Mouse (Mus musculus): ENCODE results near the gene Tead1. TPM values are rescaled to one million over a fixed set of nuclear protein-coding genes. Genes with fewer than 3 reads are reported as not detected.

Gene Tead1
- total and polyA plus RNA-seq, 3 experiments: 0.38 TPM; not detected in 2

DNA sequence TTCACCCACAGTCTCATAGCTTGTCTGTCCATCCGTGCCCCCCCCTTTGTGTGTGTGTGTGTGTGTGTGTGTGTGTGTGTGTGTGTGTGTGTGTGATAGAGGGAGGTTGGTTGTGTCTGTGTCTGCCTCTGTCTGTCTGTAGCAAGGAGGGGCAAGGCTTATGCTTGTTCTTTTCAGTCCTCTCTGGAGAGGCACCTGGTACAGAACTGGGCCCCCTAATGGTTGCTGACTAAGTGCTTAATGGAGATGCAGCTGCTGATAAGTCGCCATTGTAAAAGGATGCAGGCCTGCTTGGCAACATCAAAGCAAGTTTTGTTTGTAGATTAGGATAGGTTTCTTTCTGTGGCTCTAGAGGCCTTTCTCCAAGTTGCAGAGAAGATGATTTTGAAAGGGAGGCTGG, 115.4 kb downstream of the Tead1 start:
- DNase-seq (ENCODE audit: low spot score) (no peak), ATAC-seq (ENCODE audit: extremely low read depth, insufficient number of reproducible peaks, low FRiP score, poor library complexity, severe bottlenecking) (no peak)

DNA sequence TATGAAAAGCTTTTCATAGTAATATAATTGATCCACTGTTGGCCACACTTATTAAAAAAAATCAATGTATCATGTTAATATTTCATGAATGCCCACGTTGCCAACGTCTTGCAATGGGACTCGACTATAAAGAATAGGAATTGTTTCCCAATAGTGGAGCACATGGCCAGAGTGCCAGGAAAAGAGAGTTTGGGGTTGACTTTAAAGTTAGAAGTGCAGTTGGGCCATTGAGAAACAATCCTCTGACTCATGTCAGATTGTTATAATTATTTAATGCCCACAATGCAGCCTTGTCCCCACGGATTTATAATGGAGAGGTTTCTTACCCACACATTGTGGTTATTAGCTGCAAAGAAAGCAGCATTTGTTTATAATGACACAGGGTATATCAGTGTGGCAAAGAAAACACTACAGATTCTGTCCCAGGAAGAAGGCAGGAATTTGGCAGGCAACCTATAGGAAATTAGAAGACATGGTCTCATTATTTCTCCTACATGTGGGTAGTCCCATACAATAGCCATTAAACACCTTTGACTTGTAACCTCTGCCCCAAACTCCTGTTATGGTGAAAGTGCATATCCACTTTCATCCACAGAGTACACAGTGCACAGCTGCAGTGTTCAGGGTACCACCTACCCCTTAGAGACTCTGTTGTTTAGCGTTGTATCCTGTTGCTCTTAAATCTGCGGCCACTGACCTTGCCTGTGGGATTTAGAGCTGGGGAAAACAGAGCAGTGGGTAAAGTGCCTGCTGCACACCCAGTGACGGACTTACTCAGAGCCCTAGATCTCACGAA, 118.6 kb downstream of the Tead1 start:
- TF ChIP-seq TAL1 (conservative IDR thresholded peaks at IDR 0.05; ENCODE audit: low read depth, low read length) (no peak), POLR2AphosphoS5 (IDR thresholded peaks at IDR 0.05; ENCODE audit: insufficient replicate concordance, low read depth, low read length) (no peak), GATA1 (IDR thresholded peaks at IDR 0.05; ENCODE audit: borderline replicate concordance, low read length) (no peak), GATA2 (IDR thresholded peaks at IDR 0.05; ENCODE audit: borderline replicate concordance, low read depth, low read length) (no peak), CTCF (IDR thresholded peaks at IDR 0.05; ENCODE audit: low read depth, low read length) (no peak)

More for the DNA sequence above, 115.4 kb downstream of the Tead1 start:
- Histone ChIP-seq H3K4me1 (ENCODE audit: insufficient read depth, low read depth, low read length) (no peaks in the 10 kb centered on the region), H3K4me3 (ENCODE audit: low read depth, low read length) (no peak overlapping the region), H3K9me3 (replicated peaks) (peaks cover 18% of the 10 kb centered on the region), H3K36me3 (replicated peaks) (no peaks in the 10 kb centered on the region), H3K27me3 (ENCODE audit: insufficient read depth, low read length) (no peaks in the 10 kb centered on the region)
- no peak for TF ChIP-seq GATA1 (IDR thresholded peaks at IDR 0.05; ENCODE audit: borderline replicate concordance, low read length)
- no peak for TF ChIP-seq POLR2AphosphoS5 (IDR thresholded peaks at IDR 0.05; ENCODE audit: insufficient replicate concordance, low read depth, low read length)
- no peak for TF ChIP-seq GATA2 (IDR thresholded peaks at IDR 0.05; ENCODE audit: borderline replicate concordance, low read depth, low read length)
- no peak for TF ChIP-seq CTCF (IDR thresholded peaks at IDR 0.05; ENCODE audit: low read depth, low read length)
- no peak for TF ChIP-seq TAL1 (conservative IDR thresholded peaks at IDR 0.05; ENCODE audit: low read depth, low read length)

GRCm38 (mm10) chr7:112801706-112802105, 122.6 kb downstream of the Tead1 start:
- DNase-seq (ENCODE audit: low spot score) (no peak), ATAC-seq (ENCODE audit: extremely low read depth, insufficient number of reproducible peaks, low FRiP score, poor library complexity, severe bottlenecking) (no peak; the same call in 1 of the 2 replicates)
- H3K4me1 ChIP-seq (ENCODE audit: insufficient read depth, low read depth, low read length): no peaks in the 10 kb centered on the region
- no peaks in the 10 kb centered on the region for H3K27me3 ChIP-seq (ENCODE audit: insufficient read depth, low read length)
- H3K36me3 ChIP-seq (replicated peaks): no peaks in the 10 kb centered on the region
- no peak for TF ChIP-seq TAL1 (conservative IDR thresholded peaks at IDR 0.05; ENCODE audit: low read depth, low read length)
- H3K4me3 ChIP-seq (ENCODE audit: low read depth, low read length): no peak overlapping the region
- H3K9me3 ChIP-seq (replicated peaks): peaks cover 13% of the 10 kb centered on the region

More for the DNA sequence above, 118.6 kb downstream of the Tead1 start:
- no peaks in the 10 kb centered on the region for H3K27me3 ChIP-seq (ENCODE audit: insufficient read depth, low read length)
- peaks cover 21% of the 10 kb centered on the region for H3K9me3 ChIP-seq (replicated peaks)
- H3K36me3 ChIP-seq (replicated peaks): no peaks in the 10 kb centered on the region
- H3K4me1 ChIP-seq (ENCODE audit: insufficient read depth, low read depth, low read length): no peaks in the 10 kb centered on the region
- no peak overlapping the region for H3K4me3 ChIP-seq (ENCODE audit: low read depth, low read length)
- no peak for DNase-seq (ENCODE audit: low spot score)
- ATAC-seq (ENCODE audit: extremely low read depth, insufficient number of reproducible peaks, low FRiP score, poor library complexity, severe bottlenecking): no peak

DNA sequence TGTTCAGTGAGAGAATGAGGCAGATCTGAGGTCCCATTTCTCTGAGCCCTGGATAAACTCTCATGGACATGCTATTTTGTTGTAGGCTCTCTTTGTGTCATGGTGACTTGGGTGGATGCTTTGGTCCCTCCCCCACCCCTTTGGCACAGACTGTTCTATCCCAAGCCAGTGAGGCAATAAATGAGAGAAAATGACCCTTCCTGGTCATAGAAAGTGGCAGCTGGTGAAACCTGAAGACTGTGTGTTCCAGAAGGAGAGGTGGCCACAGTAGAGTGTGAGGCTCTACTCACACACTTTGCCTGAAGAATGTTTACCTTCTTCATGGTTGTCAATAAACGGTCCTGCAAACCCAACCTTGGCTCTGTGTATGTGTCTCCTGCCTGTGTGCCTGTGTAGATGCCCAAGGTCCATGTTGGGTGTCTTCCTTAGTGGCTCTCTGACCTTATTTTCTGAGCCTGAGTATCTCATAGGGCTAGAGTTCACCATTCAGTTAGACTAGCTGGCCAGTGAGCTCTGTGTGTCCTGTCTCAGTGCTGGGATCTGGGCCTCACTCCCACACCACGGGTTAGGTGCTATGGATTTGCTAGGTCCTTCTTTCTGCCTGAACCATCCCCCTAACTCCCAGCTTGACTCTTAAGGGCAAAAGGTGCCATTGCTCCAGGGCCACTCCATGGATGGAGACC, 127.7 kb downstream of the Tead1 start:
- Histone ChIP-seq H3K36me3 (replicated peaks) (no peaks in the 10 kb centered on the region), H3K4me1 (ENCODE audit: insufficient read depth, low read depth, low read length) (no peaks in the 10 kb centered on the region), H3K9me3 (replicated peaks) (peaks cover 10% of the 10 kb centered on the region), H3K4me3 (ENCODE audit: low read depth, low read length) (no peak overlapping the region), H3K27me3 (ENCODE audit: insufficient read depth, low read length) (peaks cover 10% of the 10 kb centered on the region; the same call in 1 of the 2 replicates)
- TF ChIP-seq GATA2 (IDR thresholded peaks at IDR 0.05; ENCODE audit: borderline replicate concordance, low read depth, low read length): no peak
- no peak for TF ChIP-seq POLR2AphosphoS5 (IDR thresholded peaks at IDR 0.05; ENCODE audit: insufficient replicate concordance, low read depth, low read length)
- TF ChIP-seq CTCF (IDR thresholded peaks at IDR 0.05; ENCODE audit: low read depth, low read length): no peak
- no peak for TF ChIP-seq TAL1 (conservative IDR thresholded peaks at IDR 0.05; ENCODE audit: low read depth, low read length)
- no peak for TF ChIP-seq GATA1 (IDR thresholded peaks at IDR 0.05; ENCODE audit: borderline replicate concordance, low read length)
- ATAC-seq (ENCODE audit: extremely low read depth, insufficient number of reproducible peaks, low FRiP score, poor library complexity, severe bottlenecking): no peak
- no peak for DNase-seq (ENCODE audit: low spot score)

GRCm38 (mm10) chr7:112807401-112807751, 128.3 kb downstream of the Tead1 start:
- Histone ChIP-seq H3K27me3 (ENCODE audit: insufficient read depth, low read length) (peaks cover 10% of the 10 kb centered on the region; the same call in 1 of the 2 replicates), H3K9me3 (replicated peaks) (peaks cover 10% of the 10 kb centered on the region), H3K4me3 (ENCODE audit: low read depth, low read length) (no peak overlapping the region), H3K36me3 (replicated peaks) (no peaks in the 10 kb centered on the region), H3K4me1 (ENCODE audit: insufficient read depth, low read depth, low read length) (no peaks in the 10 kb centered on the region)
- TF ChIP-seq TAL1 (conservative IDR thresholded peaks at IDR 0.05; ENCODE audit: low read depth, low read length) (no peak), POLR2AphosphoS5 (IDR thresholded peaks at IDR 0.05; ENCODE audit: insufficient replicate concordance, low read depth, low read length) (no peak), GATA1 (IDR thresholded peaks at IDR 0.05; ENCODE audit: borderline replicate concordance, low read length) (no peak), CTCF (IDR thresholded peaks at IDR 0.05; ENCODE audit: low read depth, low read length) (no peak), GATA2 (IDR thresholded peaks at IDR 0.05; ENCODE audit: borderline replicate concordance, low read depth, low read length) (no peak)
- ATAC-seq (ENCODE audit: extremely low read depth, insufficient number of reproducible peaks, low FRiP score, poor library complexity, severe bottlenecking) (no peak), DNase-seq (ENCODE audit: low spot score) (no peak)

DNA sequence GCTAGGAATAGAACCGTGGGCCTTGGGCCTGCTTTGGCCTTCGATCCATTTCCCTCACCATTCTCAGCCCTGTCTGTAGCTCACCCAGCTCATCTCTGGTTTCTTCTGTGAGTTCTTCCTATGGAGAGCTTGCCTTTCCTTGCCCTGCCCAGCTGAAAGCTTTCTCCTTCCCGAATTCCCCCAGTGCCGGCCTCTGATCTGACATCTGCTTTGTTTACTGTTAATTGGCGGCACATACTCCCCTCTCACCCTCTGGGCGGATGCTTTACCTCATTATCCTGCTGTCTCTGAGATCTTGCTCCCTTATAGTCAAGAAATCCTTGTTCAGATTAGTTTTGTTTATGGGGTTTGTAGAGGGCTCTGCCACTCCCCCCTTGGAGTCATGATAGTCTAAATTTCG, 131.6 kb downstream of the Tead1 start:
- DNase-seq (ENCODE audit: low spot score) (no peak), ATAC-seq (ENCODE audit: extremely low read depth, insufficient number of reproducible peaks, low FRiP score, poor library complexity, severe bottlenecking) (no peak)
- no peaks in the 10 kb centered on the region for H3K4me1 ChIP-seq (ENCODE audit: insufficient read depth, low read depth, low read length)
- peaks cover 22% of the 10 kb centered on the region for H3K9me3 ChIP-seq (replicated peaks)
- H3K4me3 ChIP-seq (ENCODE audit: low read depth, low read length): no peak overlapping the region
- no peaks in the 10 kb centered on the region for H3K36me3 ChIP-seq (replicated peaks)
- peaks cover 10% of the 10 kb centered on the region; the same call in 1 of the 2 replicates for H3K27me3 ChIP-seq (ENCODE audit: insufficient read depth, low read length)
- TF ChIP-seq CTCF (IDR thresholded peaks at IDR 0.05; ENCODE audit: low read depth, low read length): no peak
- no peak for TF ChIP-seq POLR2AphosphoS5 (IDR thresholded peaks at IDR 0.05; ENCODE audit: insufficient replicate concordance, low read depth, low read length)
- no peak for TF ChIP-seq GATA2 (IDR thresholded peaks at IDR 0.05; ENCODE audit: borderline replicate concordance, low read depth, low read length)
- no peak for TF ChIP-seq TAL1 (conservative IDR thresholded peaks at IDR 0.05; ENCODE audit: low read depth, low read length)
- TF ChIP-seq GATA1 (IDR thresholded peaks at IDR 0.05; ENCODE audit: borderline replicate concordance, low read length): no peak
